Mouse (Mus musculus) kidney, adult 2 months (tissue): ENCODE measurements around the gene Hfe2.

ENCODE experiments used
- CTCF ChIP-seq: fragments of 200-500 bp; conservative IDR thresholded peaks from 2 replicates; pipeline ENCODE4 v1.5.1; 2011; ENCODE audit warnings: low read depth, mild to moderate bottlenecking, control low read depth, low read length, moderate library complexity, mixed read lengths; ENCODE audit not compliant: insufficient read depth, insufficient read length
- POLR2A ChIP-seq: fragments of 200-500 bp; IDR thresholded peaks from one replicate; pipeline ENCODE4 v1.6.1; 2011; ENCODE audit warnings: low read depth, low read length, control low read depth

- no peak for TF ChIP-seq POLR2A
- TF ChIP-seq CTCF: no peak
Measured at GRCm38 (mm10) chr3:96569966-96570605, 45.1 kb downstream of the Hfe2 start.
